Mouse (Mus musculus) neural tube, embryonic 15.5 days (tissue): ENCODE results near the gene Spats2. TPM values are rescaled to one million over a fixed set of nuclear protein-coding genes. Genes with fewer than 3 reads are reported as not detected.

Experiments used
- ATAC-seq: fragments of 200-750 bp; cut with Nextera tagmentation; 2 replicates; pipeline ENCODE4 v1.8.0; 2017; ENCODE audit warnings: mild to moderate bottlenecking, moderate TSS enrichment, moderate library complexity; ENCODE audit not compliant: low FRiP score
- H3K27ac ChIP-seq: fragments of 300-500 bp; sonication (generic); replicated peaks from 2 replicates; pipeline ENCODE4 v1.5.1; 2015; ENCODE audit warnings: mild to moderate bottlenecking, inconsistent platforms
- H3K27me3 ChIP-seq: fragments of 300-500 bp; sonication (generic); replicated peaks from 2 replicates; pipeline ENCODE4 v1.6.1; 2015; ENCODE audit warnings: inconsistent platforms
- H3K36me3 ChIP-seq: fragments of 300-500 bp; sonication (generic); 2 replicates; pipeline ENCODE4 v1.6.1; 2015; ENCODE audit warnings: inconsistent platforms
- H3K4me1 ChIP-seq: fragments of 300-500 bp; sonication (generic); 2 replicates; pipeline ENCODE4 v1.6.1; 2015; ENCODE audit warnings: inconsistent platforms
- H3K4me2 ChIP-seq: fragments of 300-500 bp; sonication (generic); 2 replicates; pipeline ENCODE4 v1.6.1; 2015; ENCODE audit warnings: inconsistent platforms, mild to moderate bottlenecking, moderate library complexity
- H3K4me3 ChIP-seq: fragments of 300-500 bp; sonication (generic); replicated peaks from 2 replicates; pipeline ENCODE4 v1.5.1; 2015; ENCODE audit warnings: mild to moderate bottlenecking, inconsistent platforms
- H3K9ac ChIP-seq: fragments of 300-500 bp; sonication (generic); replicated peaks from 2 replicates; pipeline ENCODE4 v1.6.1; 2015; ENCODE audit warnings: mild to moderate bottlenecking, inconsistent platforms
- H3K9me3 ChIP-seq: fragments of 300-500 bp; sonication (generic); replicated peaks from 2 replicates; pipeline ENCODE4 v1.6.1; 2016; ENCODE audit warnings: inconsistent platforms
- WGBS: fragments of 180-500 bp; shearing (Covaris S2); methylation state at CpG from one replicate; pipeline ENCODE4 v1.1.7; 2015; ENCODE audit warnings: mixed read lengths; 5-methylcytosine and 5-hydroxymethylcytosine counted together
- polyA plus RNA-seq: library from polyadenylated mRNA; unstranded; fragments of >200 nt; fragmentation: Nextera tagmentation; extraction: Ambion mirVana; gene quantifications from 2 replicates; pipeline ENCODE4 v1.2.1, GENCODE M21; 2015

Gene Spats2
- polyA plus RNA-seq, 1 experiment from 2014 or later, result 28.9 TPM

DNA sequence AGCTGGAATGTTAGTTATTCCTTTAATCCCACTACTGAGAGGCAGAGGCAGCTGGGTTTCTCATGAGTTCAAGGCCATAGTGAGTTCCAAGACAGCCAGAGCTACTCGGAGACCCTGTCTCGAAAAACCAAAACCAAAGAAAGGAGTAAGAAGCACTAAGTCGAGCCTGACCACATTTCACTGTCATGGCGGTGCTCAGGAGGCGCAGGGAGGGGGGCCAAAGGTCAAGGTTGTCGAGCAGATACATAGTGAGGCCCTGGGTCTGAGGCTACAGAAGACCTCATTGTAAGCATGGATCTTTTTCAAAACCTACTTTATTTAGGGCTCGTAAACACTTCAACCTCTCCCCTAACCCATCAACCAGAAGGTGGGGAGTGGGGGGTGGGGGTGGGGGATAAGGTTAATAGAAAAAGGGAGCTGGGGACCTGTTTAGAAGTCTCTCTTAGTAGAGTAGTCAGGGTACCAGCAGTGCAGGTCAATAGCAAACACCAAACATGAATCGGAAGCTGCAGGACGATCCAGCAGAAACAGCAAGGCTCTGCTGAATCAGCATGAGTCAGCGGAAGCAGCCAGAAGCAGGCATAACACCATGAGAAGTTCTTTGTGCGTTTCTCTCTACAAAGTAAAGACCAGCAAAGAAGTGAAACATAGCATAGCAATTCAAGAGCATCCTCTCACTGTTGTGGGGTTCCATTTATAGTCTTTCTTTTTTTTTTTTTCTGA is 90.2 kb downstream of the Spats2 start:
- no peak for ATAC-seq
- 83% methylated on average over 11 of the region's 11 CpGs for WGBS
- Histone ChIP-seq H3K27ac (no peak overlapping the region), H3K36me3 (peaks cover 24% of the 10 kb centered on the region), H3K9ac (no peak overlapping the region), H3K4me3 (no peak overlapping the region), H3K4me1 (no peaks in the 10 kb centered on the region), H3K9me3 (no peaks in the 10 kb centered on the region), H3K27me3 (peaks cover 22% of the 10 kb centered on the region), H3K4me2 (no peak overlapping the region)

DNA sequence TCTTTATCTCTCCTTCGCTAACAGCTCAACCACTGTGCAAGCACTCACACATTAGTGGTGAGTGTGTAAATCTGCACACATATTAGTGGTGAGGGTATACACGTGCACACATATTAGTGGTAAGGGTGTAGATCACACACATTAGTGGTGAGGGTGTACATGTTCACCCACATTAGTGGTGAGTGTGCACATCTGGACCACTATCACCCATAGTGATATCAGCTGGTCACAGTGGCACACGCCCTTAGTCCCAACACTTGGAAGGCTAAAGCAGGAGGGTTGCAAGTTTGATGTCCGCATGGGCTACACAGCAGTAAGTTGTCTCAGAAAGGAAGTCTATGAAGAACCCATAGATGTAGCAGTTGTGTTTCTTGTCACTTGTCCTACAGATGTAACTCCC is 91.9 kb downstream of the Spats2 start:
- Histone ChIP-seq H3K27ac (no peak overlapping the region), H3K4me1 (no peaks in the 10 kb centered on the region), H3K27me3 (peaks cover 38% of the 10 kb centered on the region), H3K9me3 (no peaks in the 10 kb centered on the region), H3K4me2 (no peak overlapping the region), H3K9ac (no peak overlapping the region), H3K4me3 (no peak overlapping the region), H3K36me3 (peaks cover 7% of the 10 kb centered on the region)
- ATAC-seq, result no peak
- 96% methylated on average over 4 of the region's 4 CpGs for WGBS

DNA sequence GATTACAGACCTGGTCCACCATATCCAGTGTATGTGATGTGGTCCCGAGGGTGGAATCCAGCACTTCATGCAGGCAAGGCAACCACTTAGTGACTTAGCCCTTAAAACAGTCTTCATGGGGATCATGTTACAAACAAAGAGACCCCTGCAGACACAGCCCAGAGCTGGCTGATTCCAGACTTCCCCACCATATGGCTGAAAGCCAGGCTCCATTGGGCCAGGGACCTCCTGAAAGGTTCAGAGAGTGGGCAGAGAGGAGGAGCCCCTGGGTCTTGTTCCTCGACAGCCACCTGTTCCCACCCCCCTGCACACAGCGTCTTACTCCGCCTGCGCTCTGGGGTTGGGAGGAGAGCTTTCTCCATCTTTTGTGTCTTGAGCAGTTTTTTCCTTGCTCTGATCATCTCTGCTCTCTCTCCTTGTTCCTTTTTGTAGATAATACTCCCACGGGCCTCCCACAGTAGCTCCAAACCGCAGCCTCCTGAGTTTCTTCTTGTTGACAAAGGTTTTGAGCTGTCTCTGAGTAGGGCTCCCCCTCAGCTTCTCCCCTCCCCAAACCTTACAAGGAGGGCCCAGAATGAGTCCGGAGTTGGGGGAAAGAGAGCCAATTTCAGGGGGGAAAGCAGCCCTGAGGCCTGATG is 95.7 kb downstream of the Spats2 start:
- peaks cover 76% of the 10 kb centered on the region for H3K27me3 ChIP-seq
- peaks cover 34% of the 10 kb centered on the region for H3K4me1 ChIP-seq

DNA sequence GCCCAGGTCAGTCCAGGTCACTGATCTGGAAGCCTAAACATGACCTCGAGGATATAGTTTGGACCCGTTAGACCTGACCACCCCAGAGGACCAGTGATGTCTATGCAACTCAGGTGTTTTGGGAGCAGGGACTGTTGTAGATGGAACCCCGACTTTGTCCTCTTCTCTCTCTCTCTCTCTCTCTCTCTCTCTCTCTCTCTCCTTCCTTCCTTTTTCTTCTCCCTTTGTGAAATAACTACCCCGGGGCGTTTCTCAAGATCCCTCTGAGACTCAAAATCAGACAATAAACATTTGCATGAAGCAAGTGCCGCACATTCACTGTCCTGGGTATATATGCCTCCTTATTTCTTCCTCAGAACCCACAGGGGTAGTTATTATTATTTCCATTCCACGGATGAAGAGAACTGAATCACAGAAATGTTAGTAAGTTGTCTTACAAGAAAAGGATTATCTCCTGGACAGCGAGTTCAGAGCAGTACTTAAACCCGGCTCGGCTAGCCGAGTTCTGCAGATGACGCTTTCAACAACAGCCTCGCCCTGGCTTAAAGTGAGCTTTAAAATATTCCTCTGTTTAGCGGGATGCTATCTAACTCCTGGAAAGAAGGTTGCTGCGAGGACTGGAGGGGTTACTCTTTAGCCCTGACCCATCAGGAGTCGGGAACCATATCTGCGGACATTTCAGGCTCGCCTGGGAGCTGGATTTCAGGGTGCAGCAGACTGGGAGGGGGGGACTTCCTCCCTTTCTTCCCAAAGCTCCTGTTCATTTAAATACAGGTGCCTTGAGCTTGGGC is 97.3 kb downstream of the Spats2 start:
- 2% methylated on average over 18 of the region's 18 CpGs for WGBS

More for the DNA sequence above, 95.7 kb downstream of the Spats2 start:
- no peaks in the 10 kb centered on the region for H3K36me3 ChIP-seq
- ATAC-seq, result no peak
- H3K4me2 ChIP-seq, result no peak overlapping the region
- H3K27ac ChIP-seq, result no peak overlapping the region
- H3K4me3 ChIP-seq, result no peak overlapping the region
- 15% methylated on average over 8 of the region's 8 CpGs for WGBS
- H3K9me3 ChIP-seq, result no peaks in the 10 kb centered on the region
- no peak overlapping the region for H3K9ac ChIP-seq

DNA sequence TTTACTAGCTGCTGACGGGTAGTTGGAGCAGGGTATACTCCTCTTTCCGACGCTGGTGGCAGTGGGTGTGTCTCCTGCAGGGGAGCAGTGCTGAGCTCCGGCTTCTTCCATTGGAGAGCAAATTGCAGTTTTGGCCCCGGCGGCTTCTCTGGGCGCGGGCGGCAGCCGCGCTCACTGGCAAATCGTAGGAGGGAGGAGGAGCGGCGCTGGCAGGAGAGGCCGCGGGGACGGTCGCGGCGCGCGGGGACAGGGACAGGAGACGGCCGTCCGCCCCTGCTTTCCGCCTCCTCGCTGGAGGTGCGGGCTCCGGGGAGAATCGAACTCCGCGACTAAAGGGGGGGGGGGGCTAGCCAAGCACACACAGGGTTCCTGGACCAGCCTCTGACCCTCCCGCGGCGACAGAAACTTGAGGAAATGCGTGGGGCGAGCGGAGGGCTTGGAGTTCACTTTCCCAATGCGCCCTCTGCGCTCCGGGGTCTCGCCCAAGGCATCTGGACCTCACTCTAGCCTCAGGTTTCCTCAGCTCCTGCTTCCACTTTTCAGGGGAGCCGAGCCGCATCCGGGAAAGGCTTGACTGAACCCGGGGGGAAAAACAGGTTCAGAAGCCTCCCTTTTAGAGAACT is 98.0 kb downstream of the Spats2 start:
- Histone ChIP-seq H3K9me3 (no peaks in the 10 kb centered on the region), H3K4me3 (peak overlapping the region; percentile 38), H3K4me1 (peaks cover 34% of the 10 kb centered on the region), H3K27ac (no peak overlapping the region), H3K27me3 (peaks cover 94% of the 10 kb centered on the region), H3K4me2 (peak overlapping the region; percentile 58), H3K9ac (peak overlapping the region; percentile 26), H3K36me3 (no peaks in the 10 kb centered on the region)
- WGBS, result 1% methylated on average over 30 of the region's 46 CpGs
- ATAC-seq, result no peak

More for the DNA sequence above, 97.3 kb downstream of the Spats2 start:
- Histone ChIP-seq H3K4me3 (peak overlapping the region; percentile 38), H3K4me1 (peaks cover 34% of the 10 kb centered on the region), H3K27ac (no peak overlapping the region), H3K4me2 (peak overlapping the region; percentile 58), H3K9ac (peak overlapping the region; percentile 26; the same call in 1 of the 2 replicates), H3K9me3 (no peaks in the 10 kb centered on the region), H3K36me3 (no peaks in the 10 kb centered on the region), H3K27me3 (peaks cover 87% of the 10 kb centered on the region)
- ATAC-seq, result no peak

DNA sequence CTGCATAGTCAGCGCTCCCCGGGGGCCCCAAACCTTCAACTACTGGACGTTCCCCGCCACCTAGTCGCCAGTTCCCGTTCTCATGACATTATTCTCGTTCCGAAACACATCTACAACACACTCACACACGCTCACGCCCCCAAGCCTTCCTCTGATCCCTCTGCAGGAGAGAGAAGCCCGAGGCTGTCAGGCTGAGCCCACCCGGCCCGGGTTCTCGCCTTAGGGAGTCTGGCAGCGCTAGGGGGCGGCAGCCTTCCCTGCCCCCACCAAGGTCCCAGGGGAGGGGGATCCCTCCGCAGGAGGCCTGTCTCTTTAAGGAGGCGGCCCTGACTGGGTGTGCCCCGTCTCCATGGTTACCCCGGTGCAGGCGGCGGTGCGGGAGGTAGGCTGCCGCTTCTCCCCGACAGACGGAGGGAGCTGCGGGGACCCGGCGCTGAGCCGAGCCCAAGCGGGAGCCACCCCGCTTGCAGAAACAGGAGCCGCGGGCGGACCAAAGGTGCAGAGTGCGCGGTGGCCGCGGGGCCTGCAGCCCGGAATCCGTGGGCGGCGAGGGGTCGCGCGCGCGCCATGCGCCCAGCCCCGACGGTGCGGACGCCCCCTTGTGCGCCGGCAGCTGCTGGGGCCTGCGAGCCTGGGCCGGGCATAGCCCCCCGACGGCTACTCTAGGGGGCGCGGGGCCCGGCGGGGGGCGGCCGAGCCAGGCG is 98.6 kb downstream of the Spats2 start, which contains the start of gene Kcnh3:
Gene Kcnh3 (plus strand): TSS at position 654 of the 704 bp plus-strand sequence.
- Histone ChIP-seq H3K4me2 (peak within 1 kb of the TSS; percentile 58), H3K9me3 (no peaks in the 10 kb centered on the region), H3K36me3 (no peaks in the 10 kb centered on the region), H3K9ac (peak within 1 kb of the TSS; percentile 26), H3K4me3 (peak within 1 kb of the TSS; percentile 38), H3K27ac (no peak within 1 kb of the TSS), H3K27me3 (peaks cover 98% of the 10 kb centered on the region), H3K4me1 (peaks cover 34% of the 10 kb centered on the region)
- WGBS, result 0% methylated on average over 39 of the region's 66 CpGs
- no peak for ATAC-seq

DNA sequence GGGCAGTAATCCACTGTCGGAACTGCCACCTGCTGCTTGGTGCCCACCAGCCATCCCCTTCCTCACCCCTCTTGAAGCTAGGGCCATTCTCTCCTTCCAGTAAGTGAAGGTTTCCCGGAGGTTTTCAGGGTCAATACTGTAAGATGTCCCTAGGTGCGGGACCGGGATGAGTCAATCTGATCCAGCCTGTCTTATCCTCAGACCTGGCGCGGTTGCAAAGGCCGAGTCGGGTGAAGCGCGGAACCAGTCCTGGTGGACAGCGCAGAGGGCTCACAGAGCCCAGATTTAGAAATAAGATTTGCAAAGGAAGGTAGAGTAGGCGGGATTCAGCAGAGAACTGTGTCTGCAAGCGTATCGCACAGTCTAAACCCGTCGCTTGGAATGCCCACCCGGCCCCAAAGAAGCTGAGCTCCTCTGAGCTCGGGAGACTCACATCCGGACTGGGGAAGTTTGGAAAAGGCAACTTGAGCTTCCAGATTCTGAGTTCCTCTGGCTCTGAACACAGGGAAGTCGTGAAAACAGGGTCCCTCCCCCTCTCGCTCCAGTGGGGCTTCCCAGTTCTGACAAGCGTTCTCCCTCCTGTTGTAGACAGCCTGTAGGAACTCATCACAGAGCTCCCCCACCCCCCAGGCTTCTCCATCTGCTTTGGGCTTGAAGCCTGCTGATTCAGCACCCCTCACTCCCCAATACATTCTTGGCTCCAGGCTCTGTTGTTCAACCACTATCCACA is 99.5 kb downstream of the Spats2 start:
- peaks cover 96% of the 10 kb centered on the region for H3K27me3 ChIP-seq
- peak overlapping the region; percentile 58 for H3K4me2 ChIP-seq
- no peak overlapping the region for H3K27ac ChIP-seq
- H3K9ac ChIP-seq, result no peak overlapping the region
- peaks cover 34% of the 10 kb centered on the region for H3K4me1 ChIP-seq
- WGBS, result under 1% methylated on average over 22 of the region's 22 CpGs
- ATAC-seq, result no peak
- H3K36me3 ChIP-seq, result no peaks in the 10 kb centered on the region
- H3K9me3 ChIP-seq, result no peaks in the 10 kb centered on the region
- H3K4me3 ChIP-seq, result peak overlapping the region; percentile 38

DNA sequence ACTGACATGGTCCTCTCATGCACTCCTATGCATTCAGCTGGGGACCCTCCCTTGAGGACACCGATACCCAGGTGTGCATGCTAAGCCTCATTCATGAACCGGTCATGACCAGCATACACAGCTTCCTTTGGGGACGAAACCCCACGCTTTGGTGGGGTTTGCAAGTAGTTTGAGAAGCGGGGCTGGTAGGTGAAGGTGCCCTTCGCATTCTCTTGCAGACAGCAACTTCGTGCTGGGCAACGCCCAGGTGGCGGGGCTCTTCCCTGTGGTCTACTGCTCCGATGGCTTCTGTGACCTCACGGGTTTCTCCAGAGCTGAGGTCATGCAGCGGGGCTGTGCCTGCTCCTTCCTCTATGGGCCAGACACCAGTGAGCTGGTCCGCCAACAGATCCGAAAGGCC is 100.4 kb downstream of the Spats2 start:
- Histone ChIP-seq H3K4me3 (no peak overlapping the region), H3K4me2 (peak overlapping the region; percentile 58; the same call in 1 of the 2 replicates), H3K9ac (no peak overlapping the region), H3K36me3 (no peaks in the 10 kb centered on the region), H3K27me3 (peaks cover 92% of the 10 kb centered on the region), H3K27ac (no peak overlapping the region), H3K9me3 (no peaks in the 10 kb centered on the region), H3K4me1 (peaks cover 34% of the 10 kb centered on the region)
- 19% methylated on average over 14 of the region's 14 CpGs for WGBS
- no peak; the same call in 1 of the 2 replicates for ATAC-seq

DNA sequence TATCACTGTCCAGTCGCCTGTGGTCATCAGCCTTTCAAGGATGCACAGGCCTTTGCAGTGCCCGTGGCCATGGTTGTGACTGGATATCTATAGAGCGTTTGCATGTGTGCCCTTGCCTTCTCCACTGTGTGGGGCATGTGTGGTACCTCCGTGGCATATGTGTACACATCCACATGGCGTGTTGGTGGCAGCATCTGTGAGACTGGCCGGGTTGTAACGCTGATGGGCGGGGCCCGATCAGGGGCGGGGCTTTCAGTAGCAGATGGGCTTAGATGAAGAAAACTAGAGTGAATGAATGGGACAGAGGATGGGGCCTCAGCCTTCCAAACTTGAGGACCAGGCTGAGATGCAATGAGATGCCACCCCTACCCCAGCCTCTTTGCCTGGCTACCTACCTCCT is 106.3 kb downstream of the Spats2 start:
- H3K27ac ChIP-seq, result no peak overlapping the region
- no peak overlapping the region for H3K9ac ChIP-seq
- no peaks in the 10 kb centered on the region for H3K36me3 ChIP-seq
- H3K27me3 ChIP-seq, result peaks cover 56% of the 10 kb centered on the region
- no peaks in the 10 kb centered on the region for H3K9me3 ChIP-seq
- WGBS, result 80% methylated on average over 10 of the region's 10 CpGs
- H3K4me1 ChIP-seq, result no peaks in the 10 kb centered on the region
- no peak overlapping the region for H3K4me3 ChIP-seq
- no peak overlapping the region for H3K4me2 ChIP-seq
- ATAC-seq, result no peak

DNA sequence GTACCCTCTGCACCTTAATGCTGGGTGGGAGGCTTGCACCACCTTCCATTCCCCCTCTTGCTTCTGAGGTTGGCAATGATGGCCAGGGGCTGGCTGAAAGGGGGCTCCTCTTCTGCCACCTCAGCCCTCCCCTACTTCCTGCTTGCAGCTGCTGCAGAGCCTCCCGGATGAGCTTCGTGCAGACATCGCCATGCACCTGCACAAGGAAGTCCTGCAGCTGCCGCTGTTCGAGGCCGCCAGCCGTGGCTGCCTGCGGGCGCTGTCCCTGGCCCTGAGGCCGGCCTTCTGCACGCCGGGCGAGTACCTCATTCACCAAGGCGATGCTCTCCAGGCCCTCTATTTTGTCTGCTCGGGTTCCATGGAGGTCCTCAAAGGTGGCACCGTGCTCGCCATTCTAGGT is 108.0 kb downstream of the Spats2 start:
- WGBS, result 49% methylated on average over 17 of the region's 17 CpGs
- no peak for ATAC-seq
- Histone ChIP-seq H3K4me1 (no peaks in the 10 kb centered on the region), H3K36me3 (no peaks in the 10 kb centered on the region), H3K9me3 (no peaks in the 10 kb centered on the region), H3K9ac (no peak overlapping the region), H3K4me2 (no peak overlapping the region), H3K4me3 (no peak overlapping the region), H3K27ac (no peak overlapping the region), H3K27me3 (peaks cover 39% of the 10 kb centered on the region)
